Mouse (Mus musculus): ENCODE measurements around the gene Ube3b.
A peak's percentile ranks its signal among the peaks of the same experiment; 100 is the strongest.

The Ube3b gene

GRCm38 (mm10) chr5:114426732-114427131, 46.3 kb downstream of the Ube3b start:
- DNase-seq (ENCODE audit: low spot score in 2 of 2), result no peak

- no peak for DNase-seq (ENCODE audit: low spot score in 2 of 2)
Observed at GRCm38 (mm10) chr5:114428621-114429020, 48.2 kb downstream of the Ube3b start.

- DNase-seq (ENCODE audit: low spot score in 2 of 2), result no peak
Observed at GRCm38 (mm10) chr5:114429781-114430180, 49.4 kb downstream of the Ube3b start.

- DNase-seq (ENCODE audit: low spot score in 2 of 2), result no peak
Observed at GRCm38 (mm10) chr5:114434359-114434758, 54.0 kb downstream of the Ube3b start.

GRCm38 (mm10) chr5:114435588-114435987, 55.2 kb downstream of the Ube3b start:
- DNase-seq (ENCODE audit: low spot score in 2 of 2), result no peak

GRCm38 (mm10) chr5:114443566-114444367, 63.4 kb downstream of the Ube3b start, which contains the start of the genes Mmab and Mvk:
Gene Mmab (minus strand): TSS chr5:114444060.
Gene Mvk (plus strand): TSS chr5:114444269.
- DNase-seq (ENCODE audit: low spot score in 2 of 2), result peak; percentile 99

GRCm38 (mm10) chr5:114444368-114444692, 63.9 kb downstream of the Ube3b start:
- DNase-seq (ENCODE audit: low spot score in 2 of 2), result no peak

- DNase-seq (ENCODE audit: low spot score in 2 of 2), result no peak
Observed at GRCm38 (mm10) chr5:114449011-114449410, 68.6 kb downstream of the Ube3b start.

GRCm38 (mm10) chr5:114456287-114456686, 75.9 kb downstream of the Ube3b start:
- no peak for DNase-seq (ENCODE audit: low spot score in 2 of 2)

- no peak for DNase-seq (ENCODE audit: low spot score in 2 of 2)
Observed at GRCm38 (mm10) chr5:114456995-114457605, 76.7 kb downstream of the Ube3b start.

- peak; percentile 73 to 77 for DNase-seq (ENCODE audit: low spot score in 2 of 2)
Observed at GRCm38 (mm10) chr5:114461238-114461637, 80.8 kb downstream of the Ube3b start.

GRCm38 (mm10) chr5:114462067-114463040, 81.9 kb downstream of the Ube3b start:
- DNase-seq (ENCODE audit: low spot score in 2 of 2), result no peak

- no peak for DNase-seq (ENCODE audit: low spot score in 2 of 2)
Observed at GRCm38 (mm10) chr5:114464561-114464960, 84.2 kb downstream of the Ube3b start.

- no peak for DNase-seq (ENCODE audit: low spot score in 2 of 2)
Observed at GRCm38 (mm10) chr5:114465641-114466040, 85.2 kb downstream of the Ube3b start.

- DNase-seq (ENCODE audit: low spot score in 2 of 2), result no peak
Observed at GRCm38 (mm10) chr5:114467019-114467418, 86.6 kb downstream of the Ube3b start.

GRCm38 (mm10) chr5:114467430-114467829, 87.0 kb downstream of the Ube3b start:
- peak; percentile 26 to 40 for DNase-seq (ENCODE audit: low spot score in 2 of 2)

- no peak for DNase-seq (ENCODE audit: low spot score in 2 of 2)
Observed at GRCm38 (mm10) chr5:114468007-114468406, 87.6 kb downstream of the Ube3b start.

GRCm38 (mm10) chr5:114470359-114470758, 90.0 kb downstream of the Ube3b start:
- DNase-seq (ENCODE audit: low spot score in 2 of 2), result no peak

Measured in frontal cortex, postnatal 36 days (tissue).